Mouse (Mus musculus): ENCODE results near the gene Terf2ip. TPM values are rescaled to one million over a fixed set of nuclear protein-coding genes. Genes with fewer than 3 reads are reported as not detected.

The Terf2ip gene
- total RNA-seq (2017) = 15.9 to 24.1 TPM (median 18.5 TPM) in 3 replicates

DNA sequence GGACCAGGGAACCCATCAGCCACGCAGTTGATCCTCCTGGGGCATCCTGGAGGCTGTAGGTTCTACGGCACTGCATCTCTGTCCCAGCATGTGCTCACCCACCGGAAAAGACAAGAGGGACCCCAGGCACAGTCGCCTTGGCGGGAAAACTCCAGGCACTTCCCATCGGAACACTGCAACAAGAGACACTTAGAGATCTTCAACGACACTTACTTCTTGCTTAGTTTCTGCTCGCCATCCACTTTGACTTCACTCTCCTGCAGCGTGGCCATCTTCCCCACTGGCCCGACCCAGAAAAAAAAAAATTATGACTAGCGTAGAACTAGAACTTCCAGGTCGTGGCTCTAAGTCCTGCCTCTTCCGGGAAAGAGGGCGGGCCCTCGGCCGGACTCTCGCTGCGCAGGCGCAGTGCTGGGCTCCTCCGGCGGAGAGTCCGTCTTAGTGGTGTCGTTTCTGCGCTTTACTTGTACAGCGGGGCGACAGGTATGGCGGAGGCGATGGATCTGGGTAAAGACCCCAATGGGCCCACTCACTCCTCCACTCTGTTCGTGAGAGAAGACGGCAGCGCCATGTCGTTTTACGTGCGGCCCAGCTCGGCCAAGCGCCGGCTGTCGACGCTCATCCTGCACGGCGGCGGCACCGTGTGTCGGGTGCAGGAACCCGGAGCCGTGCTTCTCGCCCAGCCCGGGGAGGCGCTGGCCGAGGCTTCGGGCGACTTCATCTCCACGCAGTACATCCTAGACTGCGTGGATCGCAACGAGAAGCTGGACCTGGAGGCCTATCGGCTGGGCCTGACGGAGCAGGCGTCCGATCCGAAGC, at the start of gene Terf2ip, which contains the start of gene Kars:
TSS of gene Terf2ip (plus strand) at position 402 of the 819 bp plus-strand sequence.
TSS of gene Kars (minus strand) at position 327 of the 819 bp plus-strand sequence.
- ATAC-seq (replicated peaks; ENCODE audit: insufficient number of reproducible peaks, low FRiP score, low TSS enrichment, poor library complexity, severe bottlenecking) = peak; percentile 90

DNA sequence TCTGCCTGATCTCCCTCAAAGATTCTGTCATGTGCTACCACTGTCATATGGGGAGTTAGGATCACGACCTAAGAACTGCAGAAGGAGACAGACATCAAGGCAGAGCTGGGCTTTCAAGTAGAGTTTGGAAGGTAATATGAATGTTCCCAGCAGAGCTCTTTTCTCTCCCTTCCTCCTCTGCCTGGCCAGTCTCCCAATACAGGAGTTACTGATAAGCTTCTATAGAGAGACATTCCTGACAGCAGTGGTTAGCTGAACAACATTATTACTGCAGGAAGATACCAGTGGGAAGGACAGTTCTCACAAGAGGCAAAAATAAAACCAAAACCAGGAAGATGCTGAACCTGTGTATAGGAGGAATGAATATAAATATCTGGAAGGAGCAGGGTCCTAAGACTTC, 48.6 kb upstream of the Terf2ip start:
- no peak for ATAC-seq (replicated peaks; ENCODE audit: insufficient number of reproducible peaks, low FRiP score, low TSS enrichment, poor library complexity, severe bottlenecking)

DNA sequence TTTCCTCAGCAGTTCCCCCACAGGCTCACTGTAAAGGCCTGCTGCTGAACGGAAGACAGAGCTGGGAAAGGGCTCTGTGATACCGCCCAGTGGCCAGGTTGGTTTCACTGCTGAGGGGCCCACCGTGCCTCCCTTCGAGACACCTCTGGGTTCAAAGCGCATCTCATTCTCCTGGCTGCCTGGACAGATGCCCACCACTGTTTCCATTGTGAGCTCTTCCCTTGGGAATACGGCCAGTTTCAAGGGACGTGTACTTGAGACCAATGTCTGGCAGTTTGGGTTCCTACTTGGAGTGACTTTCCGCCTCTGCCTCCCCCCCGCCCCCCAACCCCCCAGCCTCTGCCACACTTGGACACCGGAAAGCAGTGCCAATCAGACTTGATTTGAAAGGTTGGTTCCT, 48.1 kb upstream of the Terf2ip start:
- no peak for ATAC-seq (replicated peaks; ENCODE audit: insufficient number of reproducible peaks, low FRiP score, low TSS enrichment, poor library complexity, severe bottlenecking)

DNA sequence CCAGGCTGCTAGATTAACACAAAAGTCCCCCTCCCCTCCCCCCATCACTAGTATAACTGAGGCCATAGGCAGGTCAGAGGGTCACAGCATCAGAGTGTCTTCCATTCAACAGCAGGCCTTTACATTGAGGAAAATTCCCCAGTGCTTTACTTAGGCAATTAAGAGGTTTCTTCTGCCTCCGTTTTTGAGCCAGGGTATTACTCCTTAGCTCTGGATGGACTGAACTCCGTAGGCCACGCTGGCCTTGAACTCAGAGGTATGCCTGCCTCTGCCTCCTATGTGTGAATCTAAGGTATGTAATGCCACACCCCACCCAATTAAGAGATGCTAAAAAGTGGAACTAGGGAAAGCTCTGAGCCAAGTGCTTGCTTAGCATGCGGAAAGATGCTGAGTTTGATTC, 47.7 kb upstream of the Terf2ip start:
- no peak for ATAC-seq (replicated peaks; ENCODE audit: insufficient number of reproducible peaks, low FRiP score, low TSS enrichment, poor library complexity, severe bottlenecking)

DNA sequence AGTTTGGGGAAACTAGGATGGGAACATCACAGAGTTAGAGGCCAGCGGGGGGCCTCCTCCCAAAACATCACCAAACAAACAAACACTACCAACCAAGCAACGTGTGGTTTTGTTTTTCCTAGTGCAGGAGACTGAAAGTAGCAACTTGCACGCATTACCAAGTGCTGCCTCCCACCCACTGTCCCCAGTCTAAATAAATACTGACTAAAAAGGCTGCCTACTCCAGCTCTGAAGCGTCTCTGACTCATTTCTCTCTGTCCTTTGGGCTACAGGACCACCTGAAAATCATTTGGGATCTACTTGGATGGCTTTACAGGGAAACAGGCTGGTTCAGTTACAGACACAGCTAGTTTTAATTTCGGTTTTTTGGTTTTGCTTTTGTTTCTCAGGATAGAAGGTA, 46.8 kb upstream of the Terf2ip start:
- no peak for ATAC-seq (replicated peaks; ENCODE audit: insufficient number of reproducible peaks, low FRiP score, low TSS enrichment, poor library complexity, severe bottlenecking)

- ATAC-seq (replicated peaks; ENCODE audit: insufficient number of reproducible peaks, low FRiP score, low TSS enrichment, poor library complexity, severe bottlenecking) = no peak
These were observed 46.2 kb upstream of the Terf2ip start for GRCm38 (mm10) chr8:111964849-111965561.

DNA sequence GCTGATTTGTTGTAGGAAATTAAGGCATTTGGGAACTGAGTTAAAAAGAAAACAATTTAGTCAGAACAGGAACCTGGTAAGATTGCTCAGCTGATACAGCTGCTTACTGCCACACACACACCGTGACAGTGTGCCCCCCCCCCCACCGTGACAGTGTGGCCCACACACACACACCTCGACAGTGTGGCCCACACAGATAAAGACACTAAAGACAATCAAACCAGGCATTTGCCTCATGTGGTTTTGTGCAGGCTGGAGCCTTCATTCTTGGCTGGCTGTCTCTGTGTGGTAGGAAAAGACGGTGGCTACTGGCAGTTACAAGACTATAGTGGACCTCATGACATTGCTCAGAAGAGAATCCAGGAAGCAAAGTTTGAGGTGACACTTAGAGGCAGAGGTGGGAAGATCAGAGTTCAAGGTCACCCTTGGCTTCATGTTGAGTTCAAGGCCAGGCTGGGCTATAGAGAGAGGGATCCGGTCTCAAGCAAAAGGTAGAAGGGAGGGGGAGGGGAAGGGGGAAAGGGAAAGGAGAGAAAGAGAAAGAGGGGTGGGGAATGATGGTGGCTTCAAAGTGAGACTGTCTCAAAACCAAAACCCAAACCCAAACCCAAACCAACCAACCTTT, 43.8 kb upstream of the Terf2ip start:
- ATAC-seq (replicated peaks; ENCODE audit: insufficient number of reproducible peaks, low FRiP score, low TSS enrichment, poor library complexity, severe bottlenecking) = no peak

GRCm38 (mm10) chr8:111968541-111968940, 42.7 kb upstream of the Terf2ip start:
- ATAC-seq (replicated peaks; ENCODE audit: insufficient number of reproducible peaks, low FRiP score, low TSS enrichment, poor library complexity, severe bottlenecking) = no peak

GRCm38 (mm10) chr8:111968991-111969390, 42.2 kb upstream of the Terf2ip start:
- ATAC-seq (replicated peaks; ENCODE audit: insufficient number of reproducible peaks, low FRiP score, low TSS enrichment, poor library complexity, severe bottlenecking) = no peak

- ATAC-seq (replicated peaks; ENCODE audit: insufficient number of reproducible peaks, low FRiP score, low TSS enrichment, poor library complexity, severe bottlenecking) = no peak
These were observed 37.1 kb upstream of the Terf2ip start for GRCm38 (mm10) chr8:111974138-111974537.

DNA sequence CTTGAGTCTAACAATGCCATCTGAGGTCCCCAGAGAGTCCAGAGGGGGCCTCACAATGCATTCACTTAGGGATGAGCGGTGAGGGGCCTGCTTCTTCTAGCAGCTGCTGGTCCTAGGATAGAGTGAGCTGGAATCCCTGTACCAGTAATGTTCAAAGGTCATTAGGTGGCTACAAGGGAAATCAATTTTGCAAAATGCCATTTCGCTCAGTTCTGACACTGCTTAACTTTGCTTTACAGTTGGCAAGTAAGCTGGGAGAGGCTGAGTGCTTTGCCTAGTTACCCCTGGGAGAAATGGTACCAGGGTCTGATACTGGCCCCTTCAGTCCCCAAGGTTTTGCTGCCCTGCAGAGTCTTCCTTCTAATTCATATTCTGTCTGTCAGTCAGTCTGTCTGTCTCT, 35.5 kb upstream of the Terf2ip start:
- ATAC-seq (replicated peaks; ENCODE audit: insufficient number of reproducible peaks, low FRiP score, low TSS enrichment, poor library complexity, severe bottlenecking) = no peak

GRCm38 (mm10) chr8:111976326-111976725, 34.9 kb upstream of the Terf2ip start:
- ATAC-seq (replicated peaks; ENCODE audit: insufficient number of reproducible peaks, low FRiP score, low TSS enrichment, poor library complexity, severe bottlenecking) = no peak

GRCm38 (mm10) chr8:111978147-111978546, 33.1 kb upstream of the Terf2ip start:
- no peak for ATAC-seq (replicated peaks; ENCODE audit: insufficient number of reproducible peaks, low FRiP score, low TSS enrichment, poor library complexity, severe bottlenecking)

DNA sequence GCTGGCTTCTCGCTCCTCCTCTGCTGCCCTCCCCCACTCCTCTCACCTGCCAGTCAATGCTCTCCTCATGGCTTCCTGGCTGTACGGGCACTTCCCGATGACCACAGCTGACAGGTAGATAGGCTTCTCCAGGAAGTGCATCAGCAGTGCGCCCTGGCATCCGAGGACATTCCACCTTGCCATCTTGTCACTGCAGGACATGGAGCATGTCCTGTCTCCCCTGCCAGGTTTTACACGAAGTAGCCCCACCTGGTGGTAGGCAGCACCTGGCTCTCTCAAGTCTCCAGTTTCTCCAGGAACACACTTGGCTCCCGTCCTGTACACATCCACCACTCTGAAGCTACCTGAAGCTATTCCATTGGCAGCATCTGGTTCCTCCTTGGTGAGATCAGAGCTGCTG, 29.1 kb upstream of the Terf2ip start:
- ATAC-seq (replicated peaks; ENCODE audit: insufficient number of reproducible peaks, low FRiP score, low TSS enrichment, poor library complexity, severe bottlenecking) = no peak

- no peak for ATAC-seq (replicated peaks; ENCODE audit: insufficient number of reproducible peaks, low FRiP score, low TSS enrichment, poor library complexity, severe bottlenecking)
These were observed 26.7 kb upstream of the Terf2ip start for GRCm38 (mm10) chr8:111984511-111984910.

DNA sequence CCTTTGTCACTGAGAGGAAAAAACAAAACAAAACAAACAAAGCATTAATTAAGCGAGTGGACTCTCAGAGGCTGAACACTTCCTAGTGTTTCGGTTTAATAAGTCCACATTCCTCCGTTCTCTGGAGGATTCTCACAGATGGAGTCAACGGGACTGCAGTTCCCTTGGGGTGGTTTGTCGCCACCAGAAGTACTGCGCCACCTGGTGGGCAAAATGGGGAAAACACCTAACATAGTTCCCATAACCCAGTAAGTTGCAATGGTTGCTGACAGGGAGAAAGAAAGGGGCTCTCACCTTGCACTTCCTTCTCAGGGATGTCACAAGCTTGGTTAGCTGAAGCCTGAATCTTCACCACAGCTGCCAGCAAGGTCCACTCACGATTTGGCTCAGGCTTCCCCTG, 21.3 kb upstream of the Terf2ip start:
- ATAC-seq (replicated peaks; ENCODE audit: insufficient number of reproducible peaks, low FRiP score, low TSS enrichment, poor library complexity, severe bottlenecking) = peak; percentile 54

- ATAC-seq (replicated peaks; ENCODE audit: insufficient number of reproducible peaks, low FRiP score, low TSS enrichment, poor library complexity, severe bottlenecking) = no peak
These were observed 19.9 kb upstream of the Terf2ip start for GRCm38 (mm10) chr8:111991278-111991677.

DNA sequence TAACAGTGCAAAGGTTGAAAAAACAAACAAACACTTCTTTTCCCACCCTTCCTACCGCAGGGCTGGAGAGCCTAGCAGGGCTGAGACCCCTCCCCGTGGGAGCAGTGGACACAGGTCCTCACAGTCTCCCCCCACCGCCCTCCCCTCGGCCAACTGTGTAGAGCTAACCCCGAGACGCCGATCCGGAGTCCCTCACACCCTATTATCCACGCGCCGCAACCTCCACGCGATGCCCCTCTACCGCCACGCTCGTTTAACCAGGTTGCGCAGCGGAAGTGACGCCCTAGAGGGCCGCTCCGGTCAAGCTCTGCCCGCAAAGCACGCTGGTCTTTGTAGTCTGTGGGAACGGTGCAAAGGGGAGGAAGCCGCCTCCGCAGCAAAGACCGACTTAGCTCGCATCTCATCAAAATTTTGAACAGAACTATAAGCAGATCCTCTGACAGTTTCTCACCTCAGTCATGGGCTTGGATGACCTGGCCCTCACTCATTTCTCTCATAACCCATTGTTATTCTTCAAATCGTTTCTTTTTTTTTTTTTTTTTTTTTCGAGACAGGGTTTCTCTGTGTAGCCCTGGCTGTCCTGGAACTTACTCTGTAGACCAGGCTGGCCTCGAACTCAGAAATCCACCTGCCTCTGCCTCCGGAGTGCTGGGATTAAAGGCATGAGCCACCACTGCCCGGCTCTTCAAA, 19.0 kb upstream of the Terf2ip start, which contains the start of gene Adat1:
TSS of gene Adat1 (minus strand) at position 290 of the 690 bp plus-strand sequence.
- peak; percentile 95 for ATAC-seq (replicated peaks; ENCODE audit: insufficient number of reproducible peaks, low FRiP score, low TSS enrichment, poor library complexity, severe bottlenecking)

- no peak for ATAC-seq (replicated peaks; ENCODE audit: insufficient number of reproducible peaks, low FRiP score, low TSS enrichment, poor library complexity, severe bottlenecking)
These were observed 18.5 kb upstream of the Terf2ip start for GRCm38 (mm10) chr8:111992703-111993039.
